Mouse (Mus musculus) embryonic facial prominence, embryonic 13.5 days (tissue): ENCODE results near the gene Hmbs. TPM values are rescaled to one million over a fixed set of nuclear protein-coding genes. Genes with fewer than 3 reads are reported as not detected.
"Not testable (repeated sequence)": the region's sequence is repeated elsewhere in the genome, so short reads cannot be mapped to it uniquely, and the experiment has no call there.

ENCODE experiments used
- ATAC-seq: fragments of 200-750 bp; cut with Nextera tagmentation; 2 replicates; pipeline ENCODE4 v1.8.0; 2017; ENCODE audit warnings: low read depth; ENCODE audit not compliant: insufficient number of reproducible peaks, insufficient read depth, low FRiP score, low TSS enrichment
- H3K27ac ChIP-seq: fragments of 300-500 bp; sonication (generic); 2 replicates; pipeline ENCODE4 v1.5.1; 2015; ENCODE audit warnings: moderate library complexity, mild to moderate bottlenecking, inconsistent platforms
- H3K27me3 ChIP-seq: fragments of 300-500 bp; sonication (generic); 2 replicates; pipeline ENCODE4 v1.6.1; 2015; ENCODE audit warnings: mild to moderate bottlenecking, inconsistent platforms
- H3K36me3 ChIP-seq: fragments of 300-500 bp; sonication (generic); 2 replicates; pipeline ENCODE4 v1.6.1; 2015; ENCODE audit warnings: mild to moderate bottlenecking, inconsistent platforms
- H3K4me1 ChIP-seq: fragments of 300-500 bp; sonication (generic); 2 replicates; pipeline ENCODE4 v1.6.1; 2015; ENCODE audit warnings: inconsistent platforms
- H3K4me2 ChIP-seq: fragments of 300-500 bp; sonication (generic); 2 replicates; pipeline ENCODE4 v1.6.1; 2015; ENCODE audit warnings: moderate library complexity, mild to moderate bottlenecking, inconsistent platforms
- H3K4me3 ChIP-seq: fragments of 300-500 bp; sonication (generic); 2 replicates; pipeline ENCODE4 v1.5.1; 2015; ENCODE audit warnings: mild to moderate bottlenecking, inconsistent platforms
- H3K9ac ChIP-seq: fragments of 300-500 bp; sonication (generic); 2 replicates; pipeline ENCODE4 v1.6.1; 2015; ENCODE audit warnings: mild to moderate bottlenecking, inconsistent platforms
- H3K9me3 ChIP-seq: fragments of 300-500 bp; sonication (generic); 2 replicates; pipeline ENCODE4 v1.6.1; 2016; ENCODE audit warnings: inconsistent platforms
- WGBS: fragments of 180-500 bp; shearing (Covaris S2); methylation state at CpG from one replicate; pipeline ENCODE4 v1.1.7; 2015; ENCODE audit warnings: mixed read lengths; 5-methylcytosine and 5-hydroxymethylcytosine counted together
- polyA plus RNA-seq: library from polyadenylated mRNA; unstranded; fragments of >200 nt; fragmentation: Nextera tagmentation; extraction: Ambion mirVana; gene quantifications from 2 replicates; pipeline ENCODE4 v1.2.1, GENCODE M21; 2015

Hmbs gene
- polyA plus RNA-seq, 1 experiment from 2014 or later = 114 TPM

DNA sequence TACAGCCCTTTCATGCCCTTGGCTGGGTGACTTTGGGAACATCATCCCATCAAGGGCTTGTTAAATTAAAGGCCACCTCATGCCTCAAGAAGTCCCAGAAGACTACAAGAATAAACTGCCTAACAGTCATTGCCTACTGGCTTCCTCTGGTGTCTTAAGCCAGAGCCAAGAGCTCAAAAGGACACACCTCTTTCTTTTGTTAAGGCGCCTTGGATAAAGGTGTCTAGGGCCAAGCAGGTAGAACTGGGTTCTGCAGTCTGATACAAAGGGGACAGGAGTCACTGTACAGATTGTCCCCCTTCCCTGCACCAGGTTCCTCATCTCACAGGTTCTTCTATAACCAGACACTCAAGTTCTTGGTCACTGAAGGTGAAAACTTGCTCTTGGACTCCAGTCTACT, 1.4 kb downstream of the Hmbs start:
- Histone ChIP-seq H3K27me3 (no peaks in the 10 kb centered on the region), H3K9ac (peak overlapping the region; percentile 92; the same call in 1 of the 2 replicates), H3K27ac (0 out of 2 replicates have a peak overlapping the region, but pooled peaks have one; percentile 96), H3K4me3 (peak overlapping the region; percentile 87; the same call in 1 of the 2 replicates), H3K36me3 (peaks cover 63% of the 10 kb centered on the region), H3K4me1 (peaks cover 21% of the 10 kb centered on the region), H3K4me2 (peak overlapping the region; percentile 72), H3K9me3 (no peaks in the 10 kb centered on the region)
- ATAC-seq = no peak
- WGBS = 83% methylated on average over 1 of the region's 1 CpGs

DNA sequence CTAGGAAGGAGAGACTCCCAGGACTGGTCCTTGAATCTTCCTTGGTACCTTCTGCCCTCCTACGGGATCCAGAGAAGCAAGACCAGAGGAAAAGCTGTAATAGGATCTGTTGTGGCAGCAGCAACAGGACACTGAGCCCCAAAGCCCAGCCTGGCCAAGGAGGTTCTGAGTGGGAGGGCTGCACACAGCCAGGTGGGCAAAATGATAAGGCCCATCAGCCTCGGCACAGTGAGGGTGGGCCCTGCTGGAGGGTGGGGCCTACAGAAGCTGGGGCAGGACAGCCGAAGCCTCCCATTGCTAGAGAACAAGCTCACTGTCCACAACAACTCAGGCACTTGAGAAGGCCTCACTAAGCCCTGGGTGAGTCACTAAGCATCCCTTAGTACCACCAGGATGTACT, 1.9 kb downstream of the Hmbs start:
- no peak overlapping the region for H3K27ac ChIP-seq
- H3K4me2 ChIP-seq = peak overlapping the region; percentile 72; the same call in 1 of the 2 replicates
- ATAC-seq = no peak
- no peak overlapping the region for H3K4me3 ChIP-seq
- WGBS = 81% methylated on average over 3 of the region's 3 CpGs
- H3K36me3 ChIP-seq = peaks cover 63% of the 10 kb centered on the region
- peak overlapping the region; percentile 44 for H3K9ac ChIP-seq
- H3K9me3 ChIP-seq = no peaks in the 10 kb centered on the region
- H3K27me3 ChIP-seq = no peaks in the 10 kb centered on the region
- H3K4me1 ChIP-seq = peaks cover 25% of the 10 kb centered on the region

DNA sequence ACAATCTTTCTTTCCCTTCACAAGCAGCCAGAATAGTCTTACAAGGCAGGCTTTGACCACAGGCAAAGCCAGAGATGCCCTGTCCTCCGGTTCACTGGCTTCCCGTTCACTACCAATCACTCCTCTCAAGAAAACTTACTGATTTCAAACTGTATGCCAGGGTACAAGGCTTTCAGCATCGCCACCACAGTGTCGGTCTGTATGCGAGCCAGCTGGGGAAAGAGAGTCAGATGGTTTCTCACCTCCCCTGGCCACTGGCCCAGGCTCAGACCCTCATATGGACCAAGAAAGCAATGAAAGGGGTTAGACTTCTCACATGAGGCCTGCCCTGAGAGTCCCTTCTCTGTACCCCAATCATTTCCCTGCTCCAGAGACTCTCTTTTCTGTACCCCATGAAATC, 2.5 kb downstream of the Hmbs start:
- 0 out of 2 replicates have a peak overlapping the region, but pooled peaks have one; percentile 0 for H3K4me3 ChIP-seq
- peaks cover 32% of the 10 kb centered on the region for H3K4me1 ChIP-seq
- H3K36me3 ChIP-seq = peaks cover 61% of the 10 kb centered on the region
- no peaks in the 10 kb centered on the region for H3K9me3 ChIP-seq
- H3K27me3 ChIP-seq = no peaks in the 10 kb centered on the region
- peak overlapping the region; percentile 44 for H3K9ac ChIP-seq
- H3K4me2 ChIP-seq = no peak overlapping the region
- WGBS = 90% methylated on average over 5 of the region's 5 CpGs
- H3K27ac ChIP-seq = no peak overlapping the region
- ATAC-seq = no peak

DNA sequence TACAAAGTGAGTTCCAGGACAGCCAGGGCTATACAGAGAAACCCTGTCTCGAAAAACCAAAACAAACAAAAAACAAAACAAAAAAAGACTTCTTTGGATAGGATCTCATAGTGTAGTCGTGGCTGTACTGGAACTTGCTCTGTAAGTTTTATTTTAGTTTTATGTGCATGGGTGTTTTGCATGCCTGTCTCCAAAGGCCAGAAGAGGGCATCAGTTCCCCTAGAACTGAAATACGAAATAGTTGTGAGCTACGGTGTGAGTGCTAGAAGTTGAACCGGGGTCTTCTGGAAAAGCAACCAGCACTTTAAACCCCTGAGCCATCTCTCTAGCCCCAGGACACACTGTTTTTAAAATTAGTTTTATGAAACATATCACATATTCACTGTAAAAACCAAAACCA, 5.5 kb downstream of the Hmbs start:
- Histone ChIP-seq H3K27me3 (no peaks in the 10 kb centered on the region), H3K27ac (no peak overlapping the region), H3K4me1 (peaks cover 31% of the 10 kb centered on the region), H3K4me2 (0 out of 2 replicates have a peak overlapping the region, but pooled peaks have one; percentile 66), H3K9me3 (0 out of 2 replicates have a peak, but pooled peaks cover 4% of the 10 kb centered on the region), H3K4me3 (no peak overlapping the region), H3K9ac (no peak overlapping the region), H3K36me3 (peaks cover 52% of the 10 kb centered on the region)
- no peak for ATAC-seq
- 83% methylated on average over 5 of the region's 5 CpGs for WGBS

DNA sequence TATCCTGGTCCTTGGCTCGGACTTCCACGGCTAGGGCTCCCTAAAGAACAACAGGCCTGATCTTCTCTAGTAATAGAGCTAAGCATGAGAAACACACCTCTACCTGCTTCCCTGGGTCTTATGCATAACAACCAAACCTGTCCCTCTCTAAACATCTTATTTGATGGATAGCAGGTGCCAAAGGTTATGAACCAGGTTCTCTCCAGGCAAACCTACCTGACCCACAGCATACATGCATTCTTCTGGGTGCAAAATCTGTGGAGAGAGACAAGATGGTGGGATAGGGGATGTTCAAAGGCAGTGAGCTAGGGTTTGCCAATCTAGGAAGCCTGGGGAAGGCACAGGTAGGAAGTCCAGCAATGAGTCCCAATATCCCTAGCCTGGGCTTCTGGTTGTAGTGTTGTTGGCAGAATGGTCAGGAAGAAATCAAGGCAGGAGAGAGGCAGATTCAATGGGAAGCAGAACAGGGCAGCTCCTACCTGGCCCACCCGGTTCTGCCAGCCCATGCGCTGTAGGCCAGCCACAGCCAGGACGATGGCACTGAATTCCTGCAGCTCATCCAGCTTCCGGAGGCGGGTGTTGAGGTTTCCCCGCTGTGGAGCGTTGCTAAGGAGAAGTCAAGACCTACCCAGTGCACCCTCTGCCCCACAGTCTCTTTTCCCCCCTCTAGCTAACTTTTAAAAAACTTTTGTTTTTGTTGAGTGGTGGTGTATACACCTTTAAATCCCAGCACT, 6.4 kb downstream of the Hmbs start:
- H3K27me3 ChIP-seq = no peaks in the 10 kb centered on the region
- no peak for ATAC-seq
- H3K27ac ChIP-seq = 0 out of 2 replicates have a peak overlapping the region, but pooled peaks have one; percentile 41
- H3K4me3 ChIP-seq = peak overlapping the region; percentile 93; the same call in 1 of the 2 replicates
- peak overlapping the region; percentile 98; the same call in 1 of the 2 replicates for H3K9ac ChIP-seq
- peaks cover 62% of the 10 kb centered on the region for H3K36me3 ChIP-seq
- 0 out of 2 replicates have a peak, but pooled peaks cover 8% of the 10 kb centered on the region for H3K9me3 ChIP-seq
- peaks cover 22% of the 10 kb centered on the region for H3K4me1 ChIP-seq
- H3K4me2 ChIP-seq = peak overlapping the region; percentile 66
- 72% methylated on average over 9 of the region's 9 CpGs for WGBS

DNA sequence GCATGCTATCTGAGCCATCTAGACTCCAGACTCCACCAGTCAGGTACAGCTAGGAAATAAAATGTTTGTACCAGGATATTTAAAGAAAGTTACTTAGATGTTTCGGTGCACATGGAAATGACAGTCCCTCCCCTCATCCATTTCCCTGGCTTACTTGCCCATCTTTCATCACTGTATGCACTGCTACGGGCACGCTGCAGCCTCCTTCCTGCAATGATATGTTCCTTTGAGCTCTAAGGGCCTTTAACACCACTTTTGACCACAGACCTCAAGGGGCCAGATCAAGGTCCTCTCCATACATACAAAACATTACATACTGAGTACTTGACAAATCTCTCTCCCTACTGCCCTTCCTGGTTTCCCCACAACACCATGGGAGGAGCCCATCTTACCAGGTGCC, 7.1 kb downstream of the Hmbs start:
- no peak overlapping the region for H3K27ac ChIP-seq
- H3K4me1 ChIP-seq = peaks cover 17% of the 10 kb centered on the region
- peak overlapping the region; percentile 66 for H3K4me2 ChIP-seq
- H3K9ac ChIP-seq = peak overlapping the region; percentile 98
- 65% methylated on average over 3 of the region's 3 CpGs for WGBS
- H3K9me3 ChIP-seq = 0 out of 2 replicates have a peak, but pooled peaks cover 8% of the 10 kb centered on the region
- no peaks in the 10 kb centered on the region for H3K27me3 ChIP-seq
- ATAC-seq = no peak
- peak overlapping the region; percentile 93 for H3K4me3 ChIP-seq
- H3K36me3 ChIP-seq = peaks cover 66% of the 10 kb centered on the region

DNA sequence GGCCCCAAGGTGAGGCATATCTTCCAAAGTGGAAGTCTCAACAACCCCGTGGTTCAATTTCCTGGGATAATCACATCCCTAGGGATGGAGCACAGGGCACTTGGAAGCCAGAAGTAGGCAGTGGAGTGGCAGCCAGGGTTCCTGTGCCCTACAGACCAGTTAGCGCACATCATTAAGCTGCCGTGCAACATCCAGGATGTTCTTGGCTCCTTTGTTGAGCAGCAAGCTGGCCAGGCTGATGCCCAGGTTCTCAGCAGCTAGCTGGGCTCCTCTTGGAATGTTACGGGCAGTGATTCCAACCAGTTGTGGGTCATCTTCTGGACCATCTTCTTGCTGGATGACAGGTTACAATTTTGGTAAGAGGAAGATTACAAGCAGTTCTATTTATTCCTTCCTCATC, 7.5 kb downstream of the Hmbs start:
- Histone ChIP-seq H3K4me2 (peak overlapping the region; percentile 66), H3K9ac (peak overlapping the region; percentile 98), H3K4me1 (peaks cover 17% of the 10 kb centered on the region), H3K36me3 (peaks cover 66% of the 10 kb centered on the region), H3K27ac (0 out of 2 replicates have a peak overlapping the region, but pooled peaks have one; percentile 22), H3K4me3 (peak overlapping the region; percentile 93)
- 28% methylated on average over 4 of the region's 4 CpGs for WGBS
- not testable (repeated sequence) for ATAC-seq, H3K9me3 ChIP-seq, H3K27me3 ChIP-seq

DNA sequence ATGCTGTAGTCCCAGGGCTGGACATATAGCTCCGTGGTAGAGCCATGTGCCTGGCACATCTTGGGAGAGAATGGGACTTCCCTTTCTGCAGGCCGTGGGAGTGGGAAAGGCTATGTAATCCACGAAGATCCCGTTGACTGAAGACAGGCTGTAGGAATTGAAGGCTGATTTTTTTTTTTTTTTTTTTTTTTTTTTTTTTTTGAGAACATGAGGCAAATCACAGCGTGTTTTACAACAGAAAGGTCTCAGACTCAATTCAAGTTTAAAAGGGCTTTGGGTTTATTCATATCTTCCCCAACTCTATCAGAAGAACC, 8.0 kb downstream of the Hmbs start:
- H3K36me3 ChIP-seq = peaks cover 66% of the 10 kb centered on the region
- H3K9ac ChIP-seq = peak overlapping the region; percentile 98
- peak overlapping the region; percentile 66 for H3K4me2 ChIP-seq
- 1% methylated on average over 5 of the region's 5 CpGs for whole genome bisulfite sequencing
- 0 out of 2 replicates have a peak, but pooled peaks cover 8% of the 10 kb centered on the region for H3K9me3 ChIP-seq
- H3K4me1 ChIP-seq = peaks cover 17% of the 10 kb centered on the region
- ATAC-seq = no peak
- peak overlapping the region; percentile 97; the same call in 1 of the 2 replicates for H3K27ac ChIP-seq
- no peaks in the 10 kb centered on the region for H3K27me3 ChIP-seq
- peak overlapping the region; percentile 93 for H3K4me3 ChIP-seq

DNA sequence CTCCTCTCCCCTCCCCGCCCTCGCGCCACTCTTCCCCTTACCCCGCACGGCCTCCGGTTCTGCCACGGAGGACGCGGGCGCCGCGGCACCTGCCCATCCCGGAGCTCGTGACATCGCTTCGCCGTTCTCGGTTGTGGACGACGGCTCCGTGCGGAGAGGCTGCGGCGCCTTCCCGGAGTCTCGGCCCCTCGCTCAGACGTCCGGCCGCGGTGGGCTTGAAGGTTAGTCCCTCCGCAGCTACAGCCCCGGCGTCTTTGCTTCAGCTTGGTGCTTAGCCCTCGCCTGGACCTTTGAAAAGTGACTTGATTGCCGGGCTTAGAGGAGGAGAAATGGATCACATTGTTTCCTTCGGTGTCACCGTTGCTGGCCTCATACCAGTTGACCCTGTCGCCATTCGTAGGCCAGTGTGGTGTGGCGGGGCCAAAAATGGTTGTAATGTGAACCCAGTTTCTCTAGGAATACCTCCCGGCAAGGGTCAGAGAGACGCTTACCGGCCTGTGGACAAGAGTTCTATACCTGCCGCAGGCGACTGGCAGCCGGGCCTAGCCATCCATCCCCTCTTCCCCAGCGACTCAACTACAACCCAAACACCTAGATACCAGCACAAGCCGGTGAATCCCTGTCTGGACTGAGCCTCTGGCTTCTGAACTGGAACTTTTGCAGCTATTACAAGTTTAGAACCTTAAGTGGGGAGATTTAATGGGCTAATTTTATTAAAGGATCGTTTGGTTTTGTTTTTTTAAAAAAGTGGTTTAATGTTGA, 8.5 kb downstream of the Hmbs start:
- Histone ChIP-seq H3K9me3 (0 out of 2 replicates have a peak, but pooled peaks cover 8% of the 10 kb centered on the region), H3K27me3 (no peaks in the 10 kb centered on the region), H3K4me1 (peaks cover 17% of the 10 kb centered on the region), H3K4me3 (peak overlapping the region; percentile 93), H3K27ac (peak overlapping the region; percentile 97), H3K36me3 (peaks cover 66% of the 10 kb centered on the region), H3K9ac (peak overlapping the region; percentile 98), H3K4me2 (peak overlapping the region; percentile 66)
- under 1% methylated on average over 50 of the region's 50 CpGs for WGBS
- ATAC-seq = no peak

DNA sequence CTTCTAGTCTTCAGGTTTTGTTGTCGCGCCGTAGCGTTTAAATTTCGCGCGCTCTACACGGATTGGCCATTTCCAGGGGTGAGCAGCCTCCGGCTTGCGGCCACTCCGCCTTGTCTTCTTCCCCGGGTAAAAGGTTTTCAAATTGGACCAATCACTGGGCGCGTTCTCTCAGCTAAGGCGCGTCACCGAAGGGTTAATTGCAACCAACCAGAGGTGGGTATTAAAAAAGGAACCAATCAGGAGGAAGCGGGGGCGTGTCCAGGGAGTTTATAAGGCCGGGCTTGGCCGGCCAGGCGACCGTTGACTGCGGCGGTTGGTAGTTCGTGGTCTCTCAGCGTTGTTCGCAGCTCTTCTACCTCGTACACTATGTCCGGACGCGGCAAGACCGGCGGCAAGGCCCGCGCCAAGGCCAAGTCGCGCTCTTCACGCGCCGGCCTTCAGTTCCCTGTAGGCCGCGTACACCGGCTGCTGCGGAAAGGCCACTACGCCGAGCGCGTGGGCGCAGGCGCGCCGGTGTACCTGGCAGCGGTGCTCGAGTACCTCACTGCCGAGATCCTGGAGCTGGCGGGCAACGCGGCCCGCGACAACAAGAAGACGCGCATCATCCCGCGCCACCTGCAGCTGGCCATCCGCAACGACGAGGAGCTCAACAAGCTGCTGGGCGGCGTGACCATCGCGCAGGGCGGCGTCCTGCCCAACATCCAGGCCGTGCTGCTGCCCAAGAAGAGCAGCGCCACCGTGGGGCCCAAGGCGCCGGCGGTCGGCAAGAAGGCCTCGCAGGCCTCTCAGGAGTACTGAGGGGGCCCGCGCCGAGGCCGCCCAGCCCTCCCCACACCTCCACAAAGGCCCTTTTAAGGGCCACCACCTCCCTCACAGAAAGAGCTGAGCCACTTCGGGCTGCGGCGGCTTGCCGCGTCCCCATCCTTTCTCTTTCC, 9.4 kb downstream of the Hmbs start, which contains the start of gene H2afx:
Gene H2afx (plus strand): TSS at position 299 of the 935 bp plus-strand sequence.
- Histone ChIP-seq H3K36me3 (peaks cover 69% of the 10 kb centered on the region), H3K9ac (peak within 1 kb of the TSS; percentile 98), H3K4me3 (peak within 1 kb of the TSS; percentile 93), H3K4me1 (peaks cover 17% of the 10 kb centered on the region), H3K4me2 (peak within 1 kb of the TSS; percentile 66), H3K27me3 (no peaks in the 10 kb centered on the region), H3K9me3 (0 out of 2 replicates have a peak, but pooled peaks cover 8% of the 10 kb centered on the region), H3K27ac (peak within 1 kb of the TSS; percentile 97)
- under 1% methylated on average over 91 of the region's 91 CpGs for WGBS
- ATAC-seq = peak; percentile 96
